Mouse (Mus musculus) CH12.LX (cell line): ENCODE measurements at regions not wholly inside any gene's neighbourhood (a gene's known extent, or its start where the extent isn't known, plus 50 kb on each side); places are given as distances from the start of the nearest gene placed in this dataset.

Source experiments
- DNase-seq: peaks from one replicate; pipeline ENCODE4 v3.0.0-alpha.2; 2013; ENCODE audit errors: extremely low read depth
- H3K27ac ChIP-seq: 2 replicates; pipeline ENCODE4 v1.5.1; 2012; ENCODE audit warnings: low read depth, mild to moderate bottlenecking, control low read depth, moderate library complexity; ENCODE audit not compliant: insufficient read depth
- H3K27me3 ChIP-seq: replicated peaks from 2 replicates; pipeline ENCODE3; 2012; ENCODE audit warnings: inconsistent platforms
- H3K36me3 ChIP-seq, 2 experiments: replicated peaks in 1 of 2; 2 replicates each; pipeline versions ENCODE3 to v1.6.1; 2012; ENCODE audit warnings: inconsistent platforms in 1 of 2, low read length in 1 of 2, mild to moderate bottlenecking in 1 of 2, mixed read lengths in 1 of 2, moderate library complexity in 1 of 2; ENCODE audit not compliant: control insufficient read depth in 1 of 2, insufficient read depth in 1 of 2
- H3K4me1 ChIP-seq, 2 experiments: 2 replicates each; pipeline ENCODE4 v1.6.1; 2012; ENCODE audit warnings: inconsistent platforms in 1 of 2, moderate library complexity in 1 of 2; ENCODE audit not compliant: insufficient read depth in 2 of 2, control insufficient read depth in 1 of 2
- H3K4me2 ChIP-seq: 2 replicates; pipeline ENCODE4 v1.6.1; 2012; ENCODE audit warnings: low read depth, mild to moderate bottlenecking, control low read depth; ENCODE audit not compliant: poor library complexity, insufficient read depth, severe bottlenecking
- H3K4me3 ChIP-seq, 3 experiments: fragments of 150-350 bp in 1 of 3; sonication (generic) in 1 of 3; replicated peaks in 1 of 3; 2 replicates each; pipeline versions ENCODE3 to v1.5.1; 2011 to 2012; ENCODE audit warnings: low read depth in 2 of 3, low read length in 2 of 3, mild to moderate bottlenecking in 2 of 3, moderate library complexity in 2 of 3, control low read depth in 1 of 3, improper control_type of control experiment in 1 of 3, inconsistent platforms in 1 of 3, mixed read lengths in 1 of 3; ENCODE audit not compliant: poor library complexity in 1 of 3
- H3K79me2 ChIP-seq: replicated peaks from 2 replicates; pipeline ENCODE4 v1.6.1; 2012; ENCODE audit warnings: mild to moderate bottlenecking, moderate library complexity; ENCODE audit not compliant: control insufficient read depth, poor library complexity, insufficient read depth, severe bottlenecking; ENCODE audit errors: extremely low read depth
- H3K9ac ChIP-seq: 2 replicates; pipeline ENCODE4 v1.6.1; 2012; ENCODE audit warnings: low read depth, mild to moderate bottlenecking, control low read depth, moderate library complexity; ENCODE audit not compliant: insufficient read depth
- H3K9me3 ChIP-seq: replicated peaks from 2 replicates; pipeline ENCODE3; 2012; ENCODE audit warnings: low read length, inconsistent platforms, mixed read lengths
- CTCF ChIP-seq, 2 experiments: IDR thresholded peaks in 1 of 2; conservative IDR thresholded peaks in 1 of 2; 2 replicates each; pipeline ENCODE4 v1.5.1; 2011 to 2012; ENCODE audit warnings: low read depth in 2 of 2, low read length in 2 of 2, improper control_type of control experiment in 1 of 2, inconsistent platforms in 1 of 2, mild to moderate bottlenecking in 1 of 2, moderate library complexity in 1 of 2
- GABPA ChIP-seq: IDR thresholded peaks from 2 replicates; pipeline ENCODE4 v1.6.1; 2012; ENCODE audit warnings: low read depth, low read length, improper control_type of control experiment, inconsistent platforms; ENCODE audit not compliant: insufficient replicate concordance
- HCFC1 ChIP-seq: IDR thresholded peaks from 2 replicates; pipeline ENCODE4 v1.6.1; 2012; ENCODE audit warnings: low read depth, mild to moderate bottlenecking, inconsistent platforms, low read length, improper control_type of control experiment
- JUN ChIP-seq: IDR thresholded peaks from 2 replicates; pipeline ENCODE4 v1.6.1; 2011; ENCODE audit warnings: low read depth, mild to moderate bottlenecking, low read length, improper control_type of control experiment, moderate library complexity; ENCODE audit not compliant: insufficient read depth
- MXI1 ChIP-seq: IDR thresholded peaks from 2 replicates; pipeline ENCODE4 v1.6.1; 2011; ENCODE audit warnings: mild to moderate bottlenecking, low read depth, low read length, improper control_type of control experiment
- RAD21 ChIP-seq: IDR thresholded peaks from 2 replicates; pipeline ENCODE4 v1.6.1; 2011; ENCODE audit warnings: low read depth, mild to moderate bottlenecking, low read length, improper control_type of control experiment, moderate library complexity
- SIN3A ChIP-seq: IDR thresholded peaks from 2 replicates; pipeline ENCODE4 v1.6.1; 2012; ENCODE audit warnings: low read length, improper control_type of control experiment, inconsistent platforms
- SMC3 ChIP-seq: IDR thresholded peaks from 2 replicates; pipeline ENCODE4 v1.6.1; 2011; ENCODE audit warnings: low read depth, low read length, improper control_type of control experiment
- TBP ChIP-seq: conservative IDR thresholded peaks from 2 replicates; pipeline ENCODE4 v1.6.1; 2011; ENCODE audit warnings: low read depth, low read length, improper control_type of control experiment
- TCF12 ChIP-seq: IDR thresholded peaks from 2 replicates; pipeline ENCODE4 v1.6.1; 2014; ENCODE audit warnings: low read depth, mild to moderate bottlenecking, inconsistent platforms, low read length, improper control_type of control experiment
- UBTF ChIP-seq: IDR thresholded peaks from 2 replicates; pipeline ENCODE4 v1.6.1; 2012; ENCODE audit warnings: low read depth, mild to moderate bottlenecking, inconsistent platforms, low read length, improper control_type of control experiment, moderate library complexity
- USF1 ChIP-seq: IDR thresholded peaks from 2 replicates; pipeline ENCODE4 v1.6.1; 2014; ENCODE audit warnings: low read depth, mild to moderate bottlenecking, inconsistent platforms, low read length, improper control_type of control experiment
- ZC3H11A ChIP-seq: IDR thresholded peaks from 2 replicates; pipeline ENCODE4 v1.6.1; 2012; ENCODE audit warnings: low read depth, mild to moderate bottlenecking, inconsistent platforms, low read length, improper control_type of control experiment
- ZNF384 ChIP-seq: IDR thresholded peaks from 2 replicates; pipeline ENCODE4 v1.6.1; 2012; ENCODE audit warnings: low read depth, low read length, improper control_type of control experiment, inconsistent platforms
- dilution Hi-C: fragments of 300-500 bp; cut with MboI; formaldehyde crosslinking; loops from 2 replicates; pipeline ENCODE4 v1.14.3; 2020; ENCODE audit warnings: low sequenced_read_pairs; ENCODE audit not compliant: extremely low pct_unique_long_range_greater_than_20kb, extremely low pct_ligation_motif_present
- in situ Hi-C: fragments of 300-500 bp; cut with MboI; formaldehyde crosslinking; loops from 3 replicates; pipeline ENCODE4 v1.14.3; 2019; ENCODE audit warnings: low sequenced_read_pairs, low pct_ligation_motif_present, low pct_unique_long_range_greater_than_20kb, mixed read lengths

GRCm38 (mm10) chr3:38209081-38209480 lies 275.6 kb downstream of the Ankrd50 start:
- no peaks in the 10 kb centered on the region for H3K9me3 ChIP-seq
- DNase-seq: no peak
- TF ChIP-seq ZNF384 (no peak), SMC3 (no peak), TCF12 (no peak)
- no peaks in the 10 kb centered on the region for H3K4me1 ChIP-seq
- no peak overlapping the region for H3K4me3 ChIP-seq
- no peak overlapping the region for H3K9ac ChIP-seq
- in situ Hi-C loops: loop anchor here (25.0 kb wide), 1 partner anchor 722 kb away; no protein-coding TSS in a partner anchor
- no peak overlapping the region for H3K4me2 ChIP-seq
- no peaks in the 10 kb centered on the region for H3K79me2 ChIP-seq
- no peak overlapping the region for H3K27ac ChIP-seq
- no peaks in the 10 kb centered on the region for H3K36me3 ChIP-seq
- no peaks in the 10 kb centered on the region for H3K27me3 ChIP-seq
- dilution Hi-C loops: no loop called here

- TF ChIP-seq HCFC1 (no peak), CTCF (conservative IDR thresholded peaks at IDR 0.05 in 1 of 2, IDR thresholded peaks at IDR 0.05 in 1 of 2; ENCODE audit: low read depth in 2 of 2, low read length in 2 of 2) (no peak), MXI1 (no peak), ZC3H11A (no peak), GABPA (no peak), JUN (no peak), TBP (no peak), SIN3A (no peak), RAD21 (no peak), USF1 (no peak), SMC3 (no peak), UBTF (no peak)
- TF ChIP-seq, all 38 proteins: peak for 0
- no peak for DNase-seq
- no peak overlapping the region for H3K27ac ChIP-seq
- no peaks in the 10 kb centered on the region for H3K36me3 ChIP-seq
- no peaks in the 10 kb centered on the region for H3K4me1 ChIP-seq
- no peak overlapping the region for H3K4me3 ChIP-seq
- no peak overlapping the region for H3K4me2 ChIP-seq
- H3K9me3 ChIP-seq: no peaks in the 10 kb centered on the region
- no peaks in the 10 kb centered on the region for H3K27me3 ChIP-seq
- no peak overlapping the region for H3K9ac ChIP-seq
- dilution Hi-C loops: no loop called here
- in situ Hi-C loops: loop anchor here (25.0 kb wide), 1 partner anchor 721 kb away; no protein-coding TSS in a partner anchor
- no peaks in the 10 kb centered on the region for H3K79me2 ChIP-seq
These were observed 276.8 kb downstream of the Ankrd50 start for GRCm38 (mm10) chr3:38207867-38208266.
